Mouse (Mus musculus): ENCODE results near the gene Clic3. TPM values are rescaled to one million over a fixed set of nuclear protein-coding genes. Genes with fewer than 3 reads are reported as not detected.

Clic3 gene
- polyA plus RNA-seq, 1 experiment, result 104 TPM

DNA sequence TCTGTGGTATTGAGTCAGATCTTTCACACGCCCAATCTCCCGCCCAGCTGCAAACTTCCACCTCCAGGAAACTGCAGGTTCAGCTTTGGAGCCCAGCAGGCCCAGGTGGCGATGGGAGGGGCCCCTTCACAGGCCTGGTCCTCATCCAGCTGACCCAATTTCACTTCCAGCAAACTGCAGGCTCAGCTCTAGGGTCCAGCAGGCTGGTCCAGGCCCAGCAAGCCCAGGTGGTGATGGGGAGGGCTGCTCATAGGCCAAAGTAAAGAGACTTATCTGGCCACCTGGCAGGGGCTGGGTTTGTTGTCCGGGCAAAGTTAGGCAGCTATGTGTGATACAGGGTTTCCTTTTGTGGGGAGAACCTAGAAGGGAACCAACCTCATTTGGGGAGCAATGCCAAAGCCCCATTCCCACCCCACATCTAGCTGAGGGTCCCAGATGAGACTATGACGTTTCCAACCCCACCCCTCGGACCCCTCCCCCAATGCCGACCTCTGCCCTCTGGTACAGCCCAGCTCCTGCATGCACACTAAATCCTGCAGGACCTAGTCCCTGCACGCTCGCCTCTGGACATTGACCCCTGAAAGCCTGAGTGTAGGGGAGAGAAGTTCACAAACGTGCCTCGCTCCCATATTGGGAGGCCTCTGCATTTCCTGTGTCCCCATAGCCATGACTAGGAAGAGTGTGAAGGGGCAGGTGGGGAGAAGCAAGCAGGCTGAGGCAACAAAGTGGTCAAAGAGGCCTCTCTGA lies 28.4 kb downstream of the Clic3 start:
- H3K27me3 ChIP-seq (replicated peaks; ENCODE audit: control insufficient read depth, insufficient read depth, low read length), result no peaks in the 10 kb centered on the region
- H3K4me3 ChIP-seq (ENCODE audit: insufficient read depth, low read depth, low read length), result no peak overlapping the region
- H3K36me3 ChIP-seq (ENCODE audit: control insufficient read depth, insufficient read depth, low read length), result no peaks in the 10 kb centered on the region
- 49% methylated on average over 11 of the region's 11 CpGs for WGBS
- peak; percentile 82 for DNase-seq
- H3K4me1 ChIP-seq (ENCODE audit: control insufficient read depth, insufficient read depth, low read length), result no peaks in the 10 kb centered on the region
- H3K27ac ChIP-seq (ENCODE audit: insufficient read depth, low read depth, low read length), result no peak overlapping the region
- TF ChIP-seq CTCF (conservative IDR thresholded peaks at IDR 0.05; ENCODE audit: insufficient read depth, insufficient read length, low read depth, low read length) (no peak), POLR2A (IDR thresholded peaks at IDR 0.05; ENCODE audit: low read depth, low read length) (no peak)

DNA sequence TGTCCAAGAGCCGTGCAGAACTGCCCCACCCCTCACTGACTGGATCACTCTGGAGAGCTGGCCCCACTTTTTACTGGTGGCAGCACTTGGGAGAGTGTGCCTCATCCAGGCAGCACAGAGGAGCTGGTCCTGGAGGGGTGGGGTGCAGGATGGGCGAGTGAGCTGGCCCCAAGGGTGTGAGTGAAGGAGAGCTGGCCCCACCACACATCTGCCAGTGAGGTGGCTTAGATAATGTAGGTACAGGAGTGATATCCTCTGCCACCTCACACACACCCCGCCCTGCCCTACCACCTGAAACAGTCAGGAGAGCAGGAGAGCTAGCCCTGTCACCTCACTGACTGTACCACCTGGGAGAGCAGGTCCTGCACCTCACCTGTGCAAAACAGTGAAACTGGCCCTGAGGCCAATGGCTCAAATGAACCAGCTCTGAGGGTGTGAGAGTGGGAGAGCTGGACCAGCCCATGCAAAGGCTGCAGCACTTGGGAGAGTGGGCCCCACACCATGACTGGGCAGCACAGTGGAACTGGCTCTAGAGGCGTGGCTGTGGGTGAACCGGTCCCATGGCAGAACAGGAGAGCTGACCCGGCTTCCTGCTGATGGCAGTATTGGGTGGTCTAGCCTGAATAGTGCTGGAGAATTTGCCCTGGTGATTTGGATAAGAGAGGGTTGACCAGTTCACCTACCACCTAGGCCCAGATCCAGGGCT lies 31.5 kb downstream of the Clic3 start:
- H3K36me3 ChIP-seq (ENCODE audit: control insufficient read depth, insufficient read depth, low read length), result no peaks in the 10 kb centered on the region
- no peak overlapping the region for H3K27ac ChIP-seq (ENCODE audit: insufficient read depth, low read depth, low read length)
- no peaks in the 10 kb centered on the region for H3K4me1 ChIP-seq (ENCODE audit: control insufficient read depth, insufficient read depth, low read length)
- WGBS, result 74% methylated on average over 6 of the region's 6 CpGs
- H3K27me3 ChIP-seq (replicated peaks; ENCODE audit: control insufficient read depth, insufficient read depth, low read length), result no peaks in the 10 kb centered on the region
- TF ChIP-seq CTCF (conservative IDR thresholded peaks at IDR 0.05; ENCODE audit: insufficient read depth, insufficient read length, low read depth, low read length) (no peak), POLR2A (IDR thresholded peaks at IDR 0.05; ENCODE audit: low read depth, low read length) (no peak)
- H3K4me3 ChIP-seq (ENCODE audit: insufficient read depth, low read depth, low read length), result no peak overlapping the region
- no peak for DNase-seq

GRCm38 (mm10) chr2:25488671-25489068 lies 32.0 kb downstream of the Clic3 start:
- Histone ChIP-seq H3K27me3 (replicated peaks; ENCODE audit: control insufficient read depth, insufficient read depth, low read length) (no peaks in the 10 kb centered on the region), H3K27ac (ENCODE audit: insufficient read depth, low read depth, low read length) (no peak overlapping the region), H3K36me3 (ENCODE audit: control insufficient read depth, insufficient read depth, low read length) (no peaks in the 10 kb centered on the region), H3K4me1 (ENCODE audit: control insufficient read depth, insufficient read depth, low read length) (no peaks in the 10 kb centered on the region), H3K4me3 (ENCODE audit: insufficient read depth, low read depth, low read length) (no peak overlapping the region)
- TF ChIP-seq CTCF (conservative IDR thresholded peaks at IDR 0.05; ENCODE audit: insufficient read depth, insufficient read length, low read depth, low read length) (no peak), POLR2A (IDR thresholded peaks at IDR 0.05; ENCODE audit: low read depth, low read length) (no peak)
- 82% methylated on average over 7 of the region's 7 CpGs for WGBS
- DNase-seq, result no peak

DNA sequence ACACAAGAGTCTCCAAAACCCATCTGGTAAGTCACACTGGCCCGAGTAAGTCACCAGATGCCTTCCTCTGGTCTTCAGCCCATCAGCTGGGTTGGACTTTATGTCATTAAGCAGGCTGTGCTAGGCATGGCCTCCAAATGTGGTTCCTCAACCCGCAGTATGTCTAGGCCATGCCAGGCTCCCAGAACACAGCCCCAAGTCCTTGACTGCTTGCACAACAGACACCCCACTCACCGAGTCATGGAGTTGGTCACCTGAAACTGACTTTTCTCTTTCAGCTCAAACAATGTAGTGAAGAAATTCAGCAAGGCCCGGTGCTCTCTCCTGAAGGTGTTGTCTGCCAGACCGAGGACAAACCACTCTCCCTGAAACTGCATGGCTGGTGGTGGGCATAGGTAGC lies 36.4 kb downstream of the Clic3 start:
- DNase-seq, result no peak
- TF ChIP-seq CTCF (conservative IDR thresholded peaks at IDR 0.05; ENCODE audit: insufficient read depth, insufficient read length, low read depth, low read length) (no peak), POLR2A (IDR thresholded peaks at IDR 0.05; ENCODE audit: low read depth, low read length) (no peak)
- H3K27me3 ChIP-seq (replicated peaks; ENCODE audit: control insufficient read depth, insufficient read depth, low read length), result no peaks in the 10 kb centered on the region
- 88% methylated on average over 5 of the region's 5 CpGs for WGBS
- H3K4me1 ChIP-seq (ENCODE audit: control insufficient read depth, insufficient read depth, low read length), result no peaks in the 10 kb centered on the region
- H3K4me3 ChIP-seq (ENCODE audit: insufficient read depth, low read depth, low read length), result no peak overlapping the region
- H3K36me3 ChIP-seq (ENCODE audit: control insufficient read depth, insufficient read depth, low read length), result no peaks in the 10 kb centered on the region
- H3K27ac ChIP-seq (ENCODE audit: insufficient read depth, low read depth, low read length), result no peak overlapping the region

GRCm38 (mm10) chr2:25493476-25493961 lies 36.9 kb downstream of the Clic3 start, which contains the start of gene Lcn12:
Gene Lcn12 (minus strand): TSS chr2:25493911.
- Histone ChIP-seq H3K4me3 (ENCODE audit: insufficient read depth, low read depth, low read length) (no peak within 1 kb of the TSS), H3K27ac (ENCODE audit: insufficient read depth, low read depth, low read length) (no peak within 1 kb of the TSS), H3K36me3 (ENCODE audit: control insufficient read depth, insufficient read depth, low read length) (no peaks in the 10 kb centered on the region), H3K27me3 (replicated peaks; ENCODE audit: control insufficient read depth, insufficient read depth, low read length) (no peaks in the 10 kb centered on the region), H3K4me1 (ENCODE audit: control insufficient read depth, insufficient read depth, low read length) (no peaks in the 10 kb centered on the region)
- no peak for TF ChIP-seq POLR2A (IDR thresholded peaks at IDR 0.05; ENCODE audit: low read depth, low read length)
- peak; percentile 26 for DNase-seq
- 79% methylated on average over 5 of the region's 5 CpGs for WGBS

DNA sequence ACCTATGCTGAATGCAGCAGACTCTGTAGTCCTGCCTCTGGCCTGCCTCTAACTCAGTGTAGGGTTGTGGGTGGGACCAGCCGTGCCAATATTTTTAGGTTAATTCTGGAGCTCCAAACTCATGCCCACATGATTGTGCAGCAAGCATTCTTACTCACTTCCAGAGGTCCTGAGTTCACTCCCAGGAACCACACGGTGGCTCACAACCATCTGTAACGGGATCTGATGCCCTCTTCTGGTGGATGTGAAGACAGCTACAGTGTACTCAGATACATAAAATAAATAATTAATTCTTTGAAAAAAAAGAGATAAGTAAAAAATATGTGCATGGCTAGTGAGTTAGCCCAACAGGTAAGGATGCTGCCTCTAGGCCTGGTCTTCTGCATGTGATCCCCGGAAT lies 39.8 kb downstream of the Clic3 start:
- Histone ChIP-seq H3K4me3 (ENCODE audit: insufficient read depth, low read depth, low read length) (no peak overlapping the region), H3K27me3 (replicated peaks; ENCODE audit: control insufficient read depth, insufficient read depth, low read length) (no peaks in the 10 kb centered on the region), H3K27ac (ENCODE audit: insufficient read depth, low read depth, low read length) (no peak overlapping the region), H3K36me3 (ENCODE audit: control insufficient read depth, insufficient read depth, low read length) (no peaks in the 10 kb centered on the region), H3K4me1 (ENCODE audit: control insufficient read depth, insufficient read depth, low read length) (peaks cover 5% of the 10 kb centered on the region; the same call in 1 of the 2 replicates)
- peak; percentile 62 for DNase-seq
- TF ChIP-seq POLR2A (IDR thresholded peaks at IDR 0.05; ENCODE audit: low read depth, low read length) (no peak), CTCF (conservative IDR thresholded peaks at IDR 0.05; ENCODE audit: insufficient read depth, insufficient read length, low read depth, low read length) (peak; percentile 67)
- 46% methylated on average over 4 of the region's 4 CpGs for WGBS
